Mouse (Mus musculus) heart, embryonic 12.5 days (tissue): Measurements from ENCODE around the gene Prkg2. TPM values are rescaled to one million over a fixed set of nuclear protein-coding genes. Genes with fewer than 3 reads are reported as not detected.

Experiments used
- ATAC-seq: fragments of 200-750 bp; cut with Nextera tagmentation; 2 replicates; pipeline ENCODE4 v1.8.0; 2017; ENCODE audit warnings: moderate TSS enrichment, moderate library complexity; ENCODE audit not compliant: insufficient number of reproducible peaks, low FRiP score
- H3K27ac ChIP-seq: fragments of 300-500 bp; sonication (generic); 2 replicates; pipeline ENCODE4 v1.5.1; 2016; ENCODE audit warnings: mild to moderate bottlenecking, moderate library complexity; ENCODE audit not compliant: poor library complexity, severe bottlenecking
- H3K27me3 ChIP-seq: fragments of 300-500 bp; sonication (generic); replicated peaks from 2 replicates; pipeline ENCODE4 v1.6.1; 2016; ENCODE audit warnings: mild to moderate bottlenecking, moderate library complexity
- H3K36me3 ChIP-seq: fragments of 300-500 bp; sonication (generic); 2 replicates; pipeline ENCODE4 v1.6.1; 2016; ENCODE audit warnings: mild to moderate bottlenecking, moderate library complexity
- H3K4me1 ChIP-seq: fragments of 300-500 bp; sonication (generic); replicated peaks from 2 replicates; pipeline ENCODE4 v1.6.1; 2016; ENCODE audit warnings: mild to moderate bottlenecking
- H3K4me2 ChIP-seq: fragments of 300-500 bp; sonication (generic); 2 replicates; pipeline ENCODE4 v1.6.1; 2016; ENCODE audit warnings: mild to moderate bottlenecking, moderate library complexity
- H3K4me3 ChIP-seq: fragments of 300-500 bp; sonication (generic); 2 replicates; pipeline ENCODE4 v1.5.1; 2016; ENCODE audit warnings: mild to moderate bottlenecking
- H3K9ac ChIP-seq: fragments of 300-500 bp; sonication (generic); 2 replicates; pipeline ENCODE4 v1.6.1; 2016; ENCODE audit warnings: mild to moderate bottlenecking, moderate library complexity
- H3K9me3 ChIP-seq: fragments of 300-500 bp; sonication (generic); replicated peaks from 2 replicates; pipeline ENCODE4 v1.6.1; 2016; ENCODE audit warnings: mild to moderate bottlenecking, moderate library complexity
- WGBS: fragments of 180-500 bp; shearing (Covaris S2); methylation state at CpG from one replicate; pipeline ENCODE4 v1.1.7; 2016; 5-methylcytosine and 5-hydroxymethylcytosine counted together
- polyA plus RNA-seq: library from polyadenylated mRNA; unstranded; fragments of >200 nt; fragmentation: Nextera tagmentation; extraction: Ambion mirVana; gene quantifications from 2 replicates; pipeline ENCODE4 v1.2.1, GENCODE M21; 2016

Prkg2 gene
- polyA plus RNA-seq, 1 experiment from 2014 or later, result 0.34 TPM

- no peak overlapping the region for H3K4me2 ChIP-seq
- no peak overlapping the region for H3K27ac ChIP-seq
- H3K36me3 ChIP-seq, result no peaks in the 10 kb centered on the region
- no peak overlapping the region for H3K9ac ChIP-seq
- no peak for ATAC-seq
- no peaks in the 10 kb centered on the region for H3K9me3 ChIP-seq
- no peak overlapping the region for H3K4me3 ChIP-seq
- no peaks in the 10 kb centered on the region for H3K27me3 ChIP-seq
- no peaks in the 10 kb centered on the region for H3K4me1 ChIP-seq
- 82% methylated on average over 10 of the region's 10 CpGs for WGBS
Measured at GRCm38 (mm10) chr5:98975877-98976672, 61.1 kb downstream of the Prkg2 start.

DNA sequence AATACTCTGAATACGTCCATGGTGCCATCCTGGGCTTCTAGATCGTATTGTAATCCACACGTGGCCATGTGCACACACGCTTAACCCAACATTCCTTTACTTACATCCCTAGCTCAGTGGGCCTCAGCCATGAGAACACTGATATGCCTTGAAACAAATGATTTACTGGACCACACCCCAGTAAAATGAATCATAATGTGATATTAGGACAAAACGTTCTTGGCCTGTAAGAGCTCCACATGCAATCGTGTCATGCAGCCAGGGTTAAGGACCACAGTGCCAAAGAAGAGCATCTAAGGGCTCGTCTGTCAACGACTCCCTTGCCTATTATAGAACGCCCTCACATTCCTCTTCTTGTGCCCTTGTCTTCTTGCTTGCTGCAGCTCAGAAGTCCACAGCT is 70.5 kb downstream of the Prkg2 start:
- no peak overlapping the region for H3K9ac ChIP-seq
- H3K36me3 ChIP-seq, result no peaks in the 10 kb centered on the region
- no peak for ATAC-seq
- 59% methylated on average over 9 of the region's 9 CpGs for WGBS
- H3K4me2 ChIP-seq, result no peak overlapping the region
- H3K9me3 ChIP-seq, result no peaks in the 10 kb centered on the region
- H3K27me3 ChIP-seq, result no peaks in the 10 kb centered on the region
- H3K4me1 ChIP-seq, result peaks cover 4% of the 10 kb centered on the region; the same call in 1 of the 2 replicates
- no peak overlapping the region for H3K4me3 ChIP-seq
- H3K27ac ChIP-seq, result no peak overlapping the region

DNA sequence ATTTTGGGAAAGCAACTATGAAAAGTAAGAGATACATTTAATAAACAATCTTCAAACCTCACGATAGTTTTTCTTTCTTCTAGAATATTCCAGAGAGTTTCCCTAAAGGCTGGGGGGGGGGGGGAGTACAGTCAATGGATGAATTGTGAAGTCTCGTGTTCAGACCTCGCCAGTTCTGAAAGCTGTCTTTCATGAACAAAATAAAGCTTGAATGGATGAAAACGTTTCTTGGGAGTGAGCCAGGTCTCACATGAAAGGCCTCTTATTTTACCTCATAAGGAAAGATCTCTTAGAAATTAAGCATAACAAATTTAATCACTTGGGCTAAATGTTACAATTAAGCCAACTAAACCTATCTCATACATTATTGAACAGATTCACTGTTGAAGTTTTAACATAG is 72.0 kb downstream of the Prkg2 start:
- H3K4me2 ChIP-seq, result no peak overlapping the region
- no peak overlapping the region for H3K27ac ChIP-seq
- H3K27me3 ChIP-seq, result no peaks in the 10 kb centered on the region
- H3K9ac ChIP-seq, result no peak overlapping the region
- H3K9me3 ChIP-seq, result no peaks in the 10 kb centered on the region
- peaks cover 4% of the 10 kb centered on the region; the same call in 1 of the 2 replicates for H3K4me1 ChIP-seq
- H3K4me3 ChIP-seq, result no peak overlapping the region
- H3K36me3 ChIP-seq, result no peaks in the 10 kb centered on the region
- WGBS, result 70% methylated on average over 4 of the region's 4 CpGs
- ATAC-seq, result no peak

GRCm38 (mm10) chr5:98964367-98964766 is 72.8 kb downstream of the Prkg2 start:
- H3K36me3 ChIP-seq, result no peaks in the 10 kb centered on the region
- WGBS, result 33% methylated on average over 6 of the region's 6 CpGs
- no peak overlapping the region for H3K9ac ChIP-seq
- peaks cover 4% of the 10 kb centered on the region; the same call in 1 of the 2 replicates for H3K4me1 ChIP-seq
- H3K27ac ChIP-seq, result no peak overlapping the region
- ATAC-seq, result no peak
- no peaks in the 10 kb centered on the region for H3K9me3 ChIP-seq
- no peak overlapping the region for H3K4me2 ChIP-seq
- no peak overlapping the region for H3K4me3 ChIP-seq
- H3K27me3 ChIP-seq, result no peaks in the 10 kb centered on the region

- Histone ChIP-seq H3K4me3 (no peak overlapping the region), H3K9ac (no peak overlapping the region), H3K4me1 (peaks cover 4% of the 10 kb centered on the region; the same call in 1 of the 2 replicates), H3K9me3 (no peaks in the 10 kb centered on the region), H3K27me3 (no peaks in the 10 kb centered on the region), H3K4me2 (no peak overlapping the region), H3K27ac (no peak overlapping the region), H3K36me3 (no peaks in the 10 kb centered on the region)
- ATAC-seq, result no peak
- WGBS, result 76% methylated on average over 2 of the region's 2 CpGs
Measured at GRCm38 (mm10) chr5:98962472-98962871, 74.7 kb downstream of the Prkg2 start.

DNA sequence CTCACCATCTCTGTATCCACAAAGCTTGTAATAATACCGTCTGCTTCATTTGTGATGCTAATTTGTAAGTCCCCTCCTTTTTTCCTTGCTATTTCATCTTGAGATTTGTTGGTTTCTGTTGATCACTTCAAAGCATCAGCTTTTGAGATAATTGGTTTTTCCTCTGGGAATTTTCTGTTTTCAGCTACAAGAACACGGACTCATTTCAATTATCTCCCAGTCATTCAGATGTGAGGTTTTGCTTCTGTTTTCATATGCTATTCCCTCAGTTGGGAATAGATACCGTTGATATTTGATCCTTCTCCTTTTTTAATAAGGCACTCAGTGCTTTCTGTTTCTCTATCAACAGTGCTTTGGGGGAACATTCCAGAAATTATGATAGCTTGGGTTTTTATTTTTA is 81.6 kb downstream of the Prkg2 start:
- no peak overlapping the region for H3K4me2 ChIP-seq
- H3K27me3 ChIP-seq, result no peaks in the 10 kb centered on the region
- no peaks in the 10 kb centered on the region for H3K36me3 ChIP-seq
- H3K4me3 ChIP-seq, result no peak overlapping the region
- no peak overlapping the region for H3K9ac ChIP-seq
- no peak overlapping the region for H3K27ac ChIP-seq
- no peaks in the 10 kb centered on the region for H3K9me3 ChIP-seq
- no peak for ATAC-seq
- WGBS, result 74% methylated on average over 3 of the region's 3 CpGs
- H3K4me1 ChIP-seq, result no peaks in the 10 kb centered on the region

GRCm38 (mm10) chr5:98953386-98953785 is 83.8 kb downstream of the Prkg2 start:
- Histone ChIP-seq H3K4me1 (no peaks in the 10 kb centered on the region), H3K27ac (no peak overlapping the region), H3K36me3 (no peaks in the 10 kb centered on the region), H3K9ac (no peak overlapping the region), H3K4me3 (no peak overlapping the region), H3K4me2 (no peak overlapping the region), H3K9me3 (no peaks in the 10 kb centered on the region), H3K27me3 (no peaks in the 10 kb centered on the region)
- ATAC-seq, result no peak
- WGBS, result 48% methylated on average over 1 of the region's 1 CpGs

- Histone ChIP-seq H3K27ac (no peak overlapping the region), H3K4me2 (no peak overlapping the region), H3K9me3 (no peaks in the 10 kb centered on the region), H3K9ac (no peak overlapping the region), H3K4me1 (no peaks in the 10 kb centered on the region), H3K4me3 (no peak overlapping the region), H3K36me3 (no peaks in the 10 kb centered on the region), H3K27me3 (no peaks in the 10 kb centered on the region)
- no peak for ATAC-seq
- WGBS, result 78% methylated on average over 4 of the region's 4 CpGs
Measured at GRCm38 (mm10) chr5:98951566-98951965, 85.6 kb downstream of the Prkg2 start.

- no peak overlapping the region for H3K27ac ChIP-seq
- H3K9ac ChIP-seq, result no peak overlapping the region
- H3K36me3 ChIP-seq, result no peaks in the 10 kb centered on the region
- no peaks in the 10 kb centered on the region for H3K9me3 ChIP-seq
- H3K4me2 ChIP-seq, result no peak overlapping the region
- H3K4me1 ChIP-seq, result no peaks in the 10 kb centered on the region
- ATAC-seq, result no peak
- 72% methylated on average over 4 of the region's 4 CpGs for WGBS
- H3K4me3 ChIP-seq, result no peak overlapping the region
- H3K27me3 ChIP-seq, result no peaks in the 10 kb centered on the region
Measured at GRCm38 (mm10) chr5:98950495-98951092, 86.6 kb downstream of the Prkg2 start.

DNA sequence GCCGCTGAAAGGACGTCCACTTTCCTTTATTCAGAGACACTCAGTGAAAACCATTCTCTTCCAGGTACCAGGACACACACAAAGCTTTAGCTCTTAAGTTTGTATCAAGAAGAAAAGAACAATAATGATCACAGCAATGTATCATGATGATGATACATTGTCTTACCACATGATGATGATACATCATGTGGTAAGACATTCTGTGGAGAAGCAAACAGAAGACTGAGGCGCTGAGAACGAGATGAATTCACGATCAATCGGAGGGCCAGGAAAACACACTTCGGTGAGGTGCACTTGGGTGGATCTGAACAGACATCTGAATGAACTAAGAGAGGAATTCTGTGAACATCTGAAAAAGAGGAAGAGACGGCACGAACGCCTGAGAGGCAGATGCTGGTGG is 87.4 kb downstream of the Prkg2 start:
- Histone ChIP-seq H3K36me3 (no peaks in the 10 kb centered on the region), H3K27ac (no peak overlapping the region), H3K4me2 (no peak overlapping the region), H3K9ac (no peak overlapping the region), H3K27me3 (no peaks in the 10 kb centered on the region), H3K9me3 (no peaks in the 10 kb centered on the region), H3K4me3 (no peak overlapping the region), H3K4me1 (no peaks in the 10 kb centered on the region)
- whole genome bisulfite sequencing, result 85% methylated on average over 10 of the region's 10 CpGs
- no peak for ATAC-seq

GRCm38 (mm10) chr5:98946656-98947055 is 90.5 kb downstream of the Prkg2 start:
- no peaks in the 10 kb centered on the region for H3K27me3 ChIP-seq
- H3K4me1 ChIP-seq, result no peaks in the 10 kb centered on the region
- no peaks in the 10 kb centered on the region for H3K9me3 ChIP-seq
- no peak overlapping the region for H3K4me3 ChIP-seq
- no peak overlapping the region for H3K9ac ChIP-seq
- H3K27ac ChIP-seq, result no peak overlapping the region
- no peak for ATAC-seq
- 89% methylated on average over 20 of the region's 20 CpGs for WGBS
- no peaks in the 10 kb centered on the region for H3K36me3 ChIP-seq
- no peak overlapping the region for H3K4me2 ChIP-seq
